Mouse (Mus musculus) spleen, postnatal 4 days (tissue): ENCODE data around the gene Snip1.

Source experiments
- DNase-seq, 2 experiments: peaks; one replicate each; pipeline ENCODE4 v3.0.0; 2022; ENCODE audit warnings: low spot score in 2 of 2

The Snip1 gene

GRCm38 (mm10) chr4:125099458-125099857 is 33.0 kb downstream of the Snip1 start:
- peak; percentile 81 to 96 for DNase-seq

- DNase-seq, result no peak
Observed at GRCm38 (mm10) chr4:125101334-125101733, 34.9 kb downstream of the Snip1 start.

- DNase-seq, result no peak
Observed at GRCm38 (mm10) chr4:125105354-125105753, 38.9 kb downstream of the Snip1 start.

GRCm38 (mm10) chr4:125114638-125115037 is 48.2 kb downstream of the Snip1 start:
- DNase-seq, result peak; percentile 82 to 93

GRCm38 (mm10) chr4:125115081-125115480 is 48.6 kb downstream of the Snip1 start:
- DNase-seq, result no peak

GRCm38 (mm10) chr4:125115710-125116089 is 49.2 kb downstream of the Snip1 start:
- DNase-seq, result no peak

- peak; percentile 54 to 75 for DNase-seq
Observed at GRCm38 (mm10) chr4:125116090-125116861, 49.8 kb downstream of the Snip1 start.

- DNase-seq, result no peak
Observed at GRCm38 (mm10) chr4:125116929-125117328, 50.5 kb downstream of the Snip1 start.

- peak in 1 of 2 experiments; percentile 43 for DNase-seq
Observed at GRCm38 (mm10) chr4:125117902-125118320, 51.4 kb downstream of the Snip1 start.

- DNase-seq, result peak in 1 of 2 experiments; percentile 71
Observed at GRCm38 (mm10) chr4:125119070-125119469, 52.6 kb downstream of the Snip1 start.

- DNase-seq, result no peak
Observed at GRCm38 (mm10) chr4:125119721-125120120, 53.2 kb downstream of the Snip1 start.

GRCm38 (mm10) chr4:125122431-125123278 is 56.2 kb downstream of the Snip1 start:
- peak in 1 of 2 experiments; percentile 44 for DNase-seq

- no peak for DNase-seq
Observed at GRCm38 (mm10) chr4:125123279-125123671, 56.8 kb downstream of the Snip1 start.
